Mouse (Mus musculus) bone marrow macrophage, adult 2 months (primary cell): ENCODE measurements around the gene Ikzf1.

Experiments used
- CTCF ChIP-seq: IDR thresholded peaks from 2 replicates; pipeline ENCODE4 v1.5.1; 2012; ENCODE audit warnings: low read depth, mild to moderate bottlenecking, low read length, moderate library complexity
- POLR2A ChIP-seq: IDR thresholded peaks from 2 replicates; pipeline ENCODE4 v1.6.1; 2012; ENCODE audit warnings: mild to moderate bottlenecking, low read depth, low read length, borderline replicate concordance

GRCm38 (mm10) chr11:11709311-11709710 lies 24.5 kb downstream of the Ikzf1 start:
- no peak for TF ChIP-seq CTCF
- no peak for TF ChIP-seq POLR2A
